Mouse (Mus musculus): ENCODE results near the gene Pyy.

DNA sequence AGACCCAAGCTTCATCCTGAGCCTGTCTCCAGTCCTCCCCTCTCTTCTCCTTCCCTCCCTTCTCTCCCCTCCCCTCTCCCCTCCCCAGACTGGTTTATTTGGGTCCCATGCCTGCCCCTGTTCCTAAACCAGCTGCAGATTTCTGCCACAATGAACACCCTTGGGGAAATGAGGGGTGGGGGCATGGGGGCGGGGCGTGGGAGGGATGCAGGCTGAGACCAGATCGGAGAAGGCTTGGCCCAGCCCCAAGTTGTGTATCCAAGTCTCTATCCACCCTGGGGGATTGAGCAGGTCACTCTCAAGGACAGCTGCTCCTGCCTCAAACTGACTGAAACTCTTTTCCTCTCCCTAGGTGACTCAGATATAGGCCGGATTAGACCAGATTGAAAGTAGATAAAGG is 26.9 kb upstream of the Pyy start:
- TF ChIP-seq CTCF (IDR thresholded peaks at IDR 0.05; ENCODE audit: control insufficient read depth, insufficient read depth, low read length) (no peak), POLR2A (IDR thresholded peaks at IDR 0.05; ENCODE audit: borderline replicate concordance, control insufficient read depth, low read depth, low read length) (no peak)

Data from bone marrow, adult 2 months (tissue).